Comparison of ENCODE assay signal across 8 mouse cellular contexts in genomic region chr5:115844766-115845634, GRCm38 (mm10). TPM values are rescaled to one million over a fixed set of nuclear protein-coding genes. Genes with fewer than 3 reads are reported as not detected.
DNase-seq lines count a peak whose midpoint lies in the region; ATAC-seq and TF ChIP-seq lines count a peak whose summit lies in the region.

Gene Cit, plus strand, starts transcription at chr5:115845278.

- peaks cover 20% of the 10 kb centered on the region for H3K4me1 ChIP-seq in embryonic facial prominence, embryonic 10.5 days
- H3K4me1 ChIP-seq in intestine, postnatal 0 days (replicated peaks; ENCODE audit: control insufficient read depth, insufficient read depth, low read length) = peaks cover 6% of the 10 kb centered on the region; the same call in 1 of the 2 replicates
- peaks cover 18% of the 10 kb centered on the region for H3K4me1 ChIP-seq in midbrain, embryonic 11.5 days (ENCODE audit: control insufficient read depth, insufficient read depth, low read length)

- peak within 1 kb of the TSS; percentile 93 for H3K27ac ChIP-seq in embryonic facial prominence, embryonic 10.5 days (replicated peaks)
- no peak within 1 kb of the TSS for H3K27ac ChIP-seq in intestine, postnatal 0 days (ENCODE audit: low read depth, low read length)
- H3K27ac ChIP-seq in midbrain, embryonic 11.5 days (ENCODE audit: low read depth, low read length) = no peak within 1 kb of the TSS

- peak within 1 kb of the TSS; percentile 97 for H3K4me2 ChIP-seq in intestine, postnatal 0 days (replicated peaks; ENCODE audit: low read depth)
- H3K4me2 ChIP-seq in midbrain, embryonic 11.5 days = peak within 1 kb of the TSS; percentile 78

- ATAC-seq in granulocyte monocyte progenitor cell, adult 5-6 weeks (replicated peaks; ENCODE audit: poor library complexity, severe bottlenecking) = peak; percentile 96
- ATAC-seq in intestine, postnatal 0 days = peak; percentile 95
- peak; percentile 99 for ATAC-seq in midbrain, embryonic 11.5 days (ENCODE audit: low FRiP score)

- peak within 1 kb of the TSS; percentile 57 for H3K9ac ChIP-seq in intestine, postnatal 0 days (ENCODE audit: low read depth, low read length)
- H3K9ac ChIP-seq in midbrain, embryonic 11.5 days (ENCODE audit: low read length) = peak within 1 kb of the TSS; percentile 81

- H3K27me3 ChIP-seq in embryonic facial prominence, embryonic 10.5 days (replicated peaks; ENCODE audit: low read depth, poor library complexity, severe bottlenecking) = no peaks in the 10 kb centered on the region
- no peaks in the 10 kb centered on the region for H3K27me3 ChIP-seq in intestine, postnatal 0 days (replicated peaks; ENCODE audit: control insufficient read depth, insufficient read depth, low read length)
- H3K27me3 ChIP-seq in midbrain, embryonic 11.5 days (ENCODE audit: control insufficient read depth, insufficient read depth, low read length) = no peaks in the 10 kb centered on the region

- no peaks in the 10 kb centered on the region for H3K9me3 ChIP-seq in embryonic facial prominence, embryonic 10.5 days
- H3K9me3 ChIP-seq in intestine, postnatal 0 days (ENCODE audit: control insufficient read depth) = no peaks in the 10 kb centered on the region
- H3K9me3 ChIP-seq in midbrain, embryonic 11.5 days (ENCODE audit: control insufficient read depth, low read length) = no peaks in the 10 kb centered on the region; the same call in 1 of the 2 replicates

- peak within 1 kb of the TSS; percentile 84 for H3K4me3 ChIP-seq in embryonic facial prominence, embryonic 10.5 days
- H3K4me3 ChIP-seq in intestine, postnatal 0 days (ENCODE audit: low read depth, low read length) = peak within 1 kb of the TSS; percentile 73
- H3K4me3 ChIP-seq in midbrain, embryonic 11.5 days (ENCODE audit: low read depth, low read length) = peak within 1 kb of the TSS; percentile 72

- peak; percentile 94 for DNase-seq in adrenal gland, postnatal 14 days
- peak; percentile 96 for DNase-seq in embryonic facial prominence, embryonic 10.5 days (ENCODE audit: low spot score)
- peak; percentile 96 for DNase-seq in left cerebral cortex, postnatal 4 days
- peak; percentile 99 for DNase-seq in midbrain, embryonic 11.5 days (ENCODE audit: low spot score, missing footprints)
- peak; percentile 91 for DNase-seq in right cerebral cortex, postnatal 4 days
- peak; percentile 95 for DNase-seq in yolk sac, embryonic 10.5 days (ENCODE audit: low spot score)

- H3K36me3 ChIP-seq in embryonic facial prominence, embryonic 10.5 days (replicated peaks) = peaks cover 35% of the 10 kb centered on the region
- H3K36me3 ChIP-seq in intestine, postnatal 0 days (ENCODE audit: control insufficient read depth, insufficient read depth) = no peaks in the 10 kb centered on the region
- H3K36me3 ChIP-seq in midbrain, embryonic 11.5 days (ENCODE audit: control insufficient read depth, insufficient read depth, low read length) = peaks cover 8% of the 10 kb centered on the region

- under 1% methylated on average over 42 of the region's 42 CpGs for WGBS in embryonic facial prominence, embryonic 10.5 days
- WGBS in intestine, postnatal 0 days = under 1% methylated on average over 42 of the region's 42 CpGs
- under 1% methylated on average over 42 of the region's 42 CpGs for WGBS in midbrain, embryonic 11.5 days

- TF ChIP-seq CTCF in intestine, postnatal 0 days (IDR thresholded peaks at IDR 0.05; ENCODE audit: low read depth) = no peak

- intact Hi-C loops in left cerebral cortex, postnatal 4 days (cut with DNase I) = no loop called here

RNA-seq across cellular contexts. Expression of gene Cit, which starts in this region (rescaled TPM):
- 8.7 and 10.3 TPM in 2 replicates for total RNA-seq in adrenal gland, postnatal 14 days (2021)
- polyA plus RNA-seq in embryonic facial prominence, embryonic 10.5 days (2016; fragmentation: Nextera tagmentation; extraction: Ambion mirVana) = 41.3 and 44.0 TPM in 2 replicates
- total RNA-seq in granulocyte monocyte progenitor cell, adult 5-6 weeks (2014; fragmentation: Nextera tagmentation) = 31.8 and 36.3 TPM in 2 replicates
- total RNA-seq in granulocyte monocyte progenitor cell, adult 5-6 weeks (2017) = 26.5 and 32.9 TPM in 2 replicates
- polyA plus RNA-seq in intestine, postnatal 0 days (2015; fragmentation: Nextera tagmentation; extraction: Ambion mirVana) = 3.7 and 3.8 TPM in 2 replicates
- 10 to 100 TPM; 41.9 to 47.1 TPM for total RNA-seq in left cerebral cortex, postnatal 4 days (2021)
- 27.6 and 30.7 TPM in 2 replicates for polyA plus RNA-seq in midbrain, embryonic 11.5 days (2014; fragmentation: Nextera tagmentation; extraction: Ambion mirVana)
